Mouse (Mus musculus) right cerebral cortex, postnatal 25 days (tissue): ENCODE measurements at regions not wholly inside any gene's neighbourhood (a gene's known extent, or its start where the extent isn't known, plus 50 kb on each side); places are given as distances from the start of the nearest gene placed in this dataset.

Source experiments
- DNase-seq: peaks from one replicate; pipeline ENCODE4 v3.0.0; 2022

- DNase-seq, result no peak
Measured at GRCm38 (mm10) chr7:72753053-72753559, 446.7 kb upstream of the Mctp2 start.

GRCm38 (mm10) chr7:72762711-72763110, 456.3 kb upstream of the Mctp2 start:
- no peak for DNase-seq

DNA sequence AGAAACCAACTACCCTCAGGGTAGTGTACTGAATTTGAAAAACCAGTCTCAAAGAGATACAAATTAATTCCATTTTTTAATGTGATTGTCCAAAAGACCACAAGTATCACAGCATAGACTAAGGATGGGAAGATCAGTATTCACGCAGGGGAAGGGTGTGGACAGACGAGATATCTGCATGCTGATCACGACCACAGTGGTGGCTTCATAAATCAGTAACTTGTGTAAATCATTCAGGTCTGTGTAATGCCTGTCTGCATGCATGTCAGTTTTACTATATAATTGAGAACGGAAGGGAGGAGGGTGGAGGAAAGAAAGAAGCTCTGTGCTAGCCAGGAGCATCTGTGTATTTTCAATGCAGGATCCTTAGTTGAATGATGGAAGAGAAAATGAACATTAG, 462.3 kb upstream of the Mctp2 start:
- no peak for DNase-seq

GRCm38 (mm10) chr7:72774031-72774770, 467.8 kb upstream of the Mctp2 start:
- no peak for DNase-seq

- no peak for DNase-seq
Measured at GRCm38 (mm10) chr7:72774771-72775119, 468.3 kb upstream of the Mctp2 start.

DNA sequence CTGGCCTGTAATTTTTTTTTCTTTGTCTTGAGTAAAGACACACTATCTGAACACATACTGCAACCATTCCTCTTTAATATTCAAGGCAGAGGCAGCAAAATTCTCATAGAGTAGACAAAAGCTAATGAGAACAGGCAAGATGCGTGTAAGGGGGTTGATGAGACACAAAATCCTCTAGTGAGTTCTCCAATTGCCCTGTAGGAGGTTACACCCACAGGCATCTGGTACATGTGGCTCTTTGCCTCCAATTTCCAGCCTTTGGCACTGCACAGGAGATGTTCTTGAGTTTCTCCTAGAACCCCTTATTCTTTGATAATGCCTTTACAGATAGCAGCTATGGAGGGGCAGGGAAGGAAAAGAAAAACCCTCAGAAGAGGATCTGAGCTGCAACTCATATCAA, 480.9 kb upstream of the Mctp2 start:
- no peak for DNase-seq

DNA sequence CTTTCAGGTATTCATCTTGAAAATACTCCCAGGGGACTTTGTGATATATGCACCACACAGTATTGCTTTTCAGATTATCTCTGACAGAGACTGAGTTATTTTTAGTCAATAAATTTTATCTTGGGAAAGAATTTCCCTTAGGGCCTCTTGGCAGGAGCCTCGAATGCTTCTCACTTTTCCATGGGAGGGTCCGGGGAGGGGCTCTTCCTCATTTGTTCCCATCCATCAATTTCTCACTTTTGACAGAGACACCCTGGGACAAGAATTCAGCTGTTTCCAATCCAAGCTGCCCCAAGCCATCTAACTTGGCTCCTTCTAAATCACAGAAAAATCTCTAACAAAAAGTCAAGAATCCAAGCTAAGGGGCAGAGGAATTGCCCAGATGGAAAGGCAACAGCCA, 481.9 kb upstream of the Mctp2 start:
- no peak for DNase-seq

- no peak for DNase-seq
Measured at GRCm38 (mm10) chr7:72822142-72822541, 515.7 kb upstream of the Mctp2 start.

GRCm38 (mm10) chr7:72826597-72826996, 520.2 kb upstream of the Mctp2 start:
- DNase-seq, result no peak

DNA sequence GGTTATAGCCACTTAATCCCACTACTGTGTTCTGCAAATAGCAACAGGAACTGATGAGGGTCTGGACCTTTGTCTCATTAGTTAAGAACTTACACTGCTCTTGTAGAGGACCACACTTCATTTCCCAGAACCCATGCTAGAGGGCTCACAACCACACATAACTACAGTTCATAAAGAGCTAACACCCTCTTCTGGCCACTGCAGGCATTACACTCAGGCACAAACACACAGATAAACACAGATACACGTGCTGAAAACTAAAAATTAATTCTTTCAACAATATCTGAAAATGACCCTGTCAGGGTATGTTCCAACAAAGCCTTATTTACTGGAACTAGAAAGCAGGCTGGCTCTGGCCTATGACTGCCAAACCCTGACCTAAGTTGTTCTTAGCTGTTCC, 529.0 kb upstream of the Mctp2 start:
- no peak for DNase-seq

DNA sequence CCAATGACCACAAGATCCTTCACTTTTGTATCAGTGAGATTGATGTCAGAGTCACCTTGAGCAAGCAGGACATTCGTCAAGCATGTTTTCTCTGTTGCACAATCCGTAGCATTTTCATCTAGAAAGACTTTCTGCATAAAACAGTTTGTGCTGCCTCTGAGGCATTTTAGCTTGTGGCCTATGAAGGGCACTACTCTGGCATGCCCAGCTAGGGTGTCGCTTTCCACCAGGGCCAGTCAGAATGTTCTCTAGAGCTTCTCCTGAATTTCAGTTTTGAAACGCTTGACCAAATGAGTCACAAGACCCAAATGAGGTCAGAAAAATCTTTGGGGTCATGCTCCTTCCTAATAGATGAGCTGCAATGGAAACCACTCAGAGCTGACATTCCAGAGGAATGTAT, 529.6 kb upstream of the Mctp2 start:
- no peak for DNase-seq

DNA sequence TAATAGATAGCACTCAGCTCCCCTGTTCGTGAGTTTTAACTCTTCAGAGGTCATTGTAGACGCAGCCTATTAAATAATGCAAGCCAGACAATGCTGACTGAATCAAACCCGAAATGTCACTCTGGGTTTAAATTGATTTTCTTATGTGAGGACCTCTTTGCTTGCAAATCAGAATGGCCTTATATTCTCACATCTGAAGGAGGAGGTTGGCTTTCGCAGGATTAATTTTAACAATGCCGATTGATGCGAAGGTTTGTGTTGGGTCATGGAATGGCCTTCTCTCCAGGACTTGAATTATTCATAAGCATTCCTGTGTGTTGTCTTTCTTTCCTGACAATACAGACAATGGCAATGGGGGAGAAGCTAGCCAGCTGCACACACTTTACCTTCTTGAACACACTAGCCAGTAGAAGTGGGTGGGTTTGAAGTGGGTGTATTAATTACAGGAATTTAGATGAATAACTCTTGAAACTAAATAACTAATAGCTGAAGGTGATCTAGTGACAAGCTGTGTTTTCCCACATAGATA, 530.1 kb upstream of the Mctp2 start:
- DNase-seq, result no peak

GRCm38 (mm10) chr7:72837992-72838655, 531.7 kb upstream of the Mctp2 start:
- DNase-seq, result no peak

DNA sequence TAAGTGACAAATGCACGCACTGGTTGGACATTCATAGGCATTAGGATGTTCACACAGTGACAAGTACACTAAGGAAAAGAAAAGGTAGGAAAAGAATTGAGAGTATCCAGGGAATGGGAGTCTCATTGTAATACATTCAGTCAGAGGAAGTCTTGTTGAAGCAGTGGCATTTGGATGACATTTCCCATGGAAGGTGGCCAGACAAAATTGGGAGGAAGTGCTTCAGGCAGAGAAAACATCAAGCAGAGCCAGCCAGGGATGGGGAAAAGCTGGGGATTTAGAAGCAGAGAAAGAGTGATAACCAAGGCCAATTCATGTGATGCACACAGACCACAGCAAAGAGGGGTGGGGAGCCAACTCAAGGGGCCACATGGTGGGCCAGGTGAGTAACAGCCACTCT, 524.0 kb upstream of the Rgma start:
- DNase-seq, result no peak

- no peak for DNase-seq
Measured at GRCm38 (mm10) chr7:72854501-72855002, 520.8 kb upstream of the Rgma start.

DNA sequence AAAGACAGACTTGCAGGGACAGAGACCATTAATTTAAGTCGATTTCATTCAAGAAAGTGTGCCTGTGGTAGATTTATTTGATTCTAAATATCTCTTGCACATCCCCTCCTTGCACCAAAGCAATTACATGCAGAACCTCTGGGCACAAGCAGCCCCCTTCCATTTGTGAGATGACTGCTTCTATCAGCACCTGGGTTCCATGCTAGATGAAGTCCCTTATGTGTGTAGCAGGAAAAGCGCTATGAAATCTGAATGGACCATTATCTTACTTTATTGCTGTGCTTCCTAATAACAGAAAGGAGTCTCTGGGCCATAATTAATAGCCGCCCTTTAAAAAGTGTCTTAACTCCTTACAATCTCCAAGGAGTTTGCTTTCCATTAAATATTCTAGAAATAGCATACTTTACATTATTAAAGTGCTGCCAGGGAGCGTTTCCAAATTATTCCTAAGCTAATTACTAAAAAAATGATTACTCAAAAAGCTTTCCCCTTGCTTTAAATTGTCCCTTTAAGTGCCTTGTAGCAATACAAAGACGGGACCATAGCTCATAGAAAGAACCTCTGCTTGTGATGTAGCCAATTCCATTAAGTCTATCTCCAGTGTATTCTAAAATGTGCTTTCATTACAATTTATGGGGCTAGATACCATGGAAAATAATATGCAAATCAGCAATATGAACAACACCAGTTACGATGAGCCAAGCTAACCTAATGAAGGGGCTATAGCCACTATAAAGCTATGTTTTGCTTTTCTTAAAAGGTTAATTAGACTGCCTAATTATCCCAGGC, 508.1 kb upstream of the Rgma start:
- no peak for DNase-seq

DNA sequence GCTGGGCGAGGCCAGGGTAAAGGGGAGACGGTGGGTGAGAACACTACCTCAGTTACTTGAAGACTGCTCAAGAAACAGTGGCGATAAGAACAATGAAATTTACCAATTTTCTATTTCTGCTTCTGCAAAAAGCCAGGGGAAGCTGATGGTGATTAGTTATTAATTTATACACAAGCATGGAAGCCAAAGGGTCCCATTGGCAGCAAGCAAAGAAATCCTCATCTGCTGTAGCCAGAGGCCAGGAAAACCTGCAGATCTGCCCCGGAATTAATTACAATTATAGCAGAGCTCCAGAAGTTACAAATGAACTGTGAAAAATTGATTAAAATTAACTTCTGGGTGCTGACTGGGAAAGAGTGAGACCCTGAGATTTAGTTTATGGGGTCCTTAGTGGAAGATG, 506.2 kb upstream of the Rgma start:
- DNase-seq, result no peak

DNA sequence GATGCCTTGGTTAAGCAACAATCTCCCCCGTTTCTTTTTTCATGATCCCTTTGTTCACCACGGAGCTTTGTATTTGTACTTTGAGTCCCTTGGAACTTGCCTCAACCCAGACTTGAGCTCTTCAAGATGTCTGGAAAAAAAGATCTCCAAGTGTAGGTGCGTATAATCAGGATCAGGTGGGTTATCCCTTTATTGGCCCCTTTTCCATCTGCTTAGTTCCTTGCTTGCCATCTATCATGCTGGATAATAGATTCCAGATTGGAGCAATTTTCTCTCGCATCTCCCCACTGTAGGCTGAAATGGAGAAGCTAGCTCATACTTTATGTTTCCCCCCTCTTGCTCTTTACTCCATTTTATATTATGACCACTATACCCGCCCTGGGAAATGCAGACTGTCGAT, 474.5 kb upstream of the Rgma start:
- DNase-seq, result no peak

DNA sequence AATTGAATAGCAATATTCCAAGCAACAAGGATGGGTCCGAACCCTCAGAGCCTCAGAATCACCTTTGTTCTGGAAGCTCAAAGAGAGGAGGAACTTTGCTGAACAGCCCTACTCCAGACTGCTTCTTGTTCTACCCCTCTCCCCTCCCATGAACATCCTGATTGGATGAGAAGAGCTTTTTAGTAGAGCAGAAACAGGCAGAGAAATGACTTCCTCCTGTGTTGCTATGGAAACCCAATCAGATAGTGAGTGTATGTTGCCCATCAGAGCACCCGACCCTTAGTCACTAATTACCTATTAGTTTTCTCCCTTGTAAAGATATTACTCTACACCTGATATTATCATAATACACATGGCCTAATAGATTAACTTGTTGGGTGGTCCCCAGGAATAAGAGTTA, 469.4 kb upstream of the Rgma start:
- DNase-seq, result no peak

DNA sequence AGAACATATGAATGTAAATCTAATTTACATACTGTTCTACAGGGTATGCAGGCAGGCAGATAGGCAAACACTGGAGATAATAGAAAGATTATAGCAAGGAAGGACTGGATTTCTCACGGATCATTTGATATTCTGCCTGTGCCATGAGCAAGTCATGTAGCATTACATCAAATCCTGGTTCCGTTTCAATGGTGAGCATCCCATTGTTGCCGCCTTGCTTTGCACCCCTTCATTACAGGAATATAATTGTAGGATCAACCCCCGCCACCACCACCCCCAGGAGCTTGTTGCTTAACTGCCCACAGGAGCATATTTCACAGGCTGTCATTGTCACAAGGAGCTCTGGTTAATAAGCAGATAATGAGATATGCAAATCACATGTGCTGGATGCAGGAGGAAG, 468.8 kb upstream of the Rgma start:
- no peak for DNase-seq

- no peak for DNase-seq
Measured at GRCm38 (mm10) chr7:72926772-72927380, 448.4 kb upstream of the Rgma start.

DNA sequence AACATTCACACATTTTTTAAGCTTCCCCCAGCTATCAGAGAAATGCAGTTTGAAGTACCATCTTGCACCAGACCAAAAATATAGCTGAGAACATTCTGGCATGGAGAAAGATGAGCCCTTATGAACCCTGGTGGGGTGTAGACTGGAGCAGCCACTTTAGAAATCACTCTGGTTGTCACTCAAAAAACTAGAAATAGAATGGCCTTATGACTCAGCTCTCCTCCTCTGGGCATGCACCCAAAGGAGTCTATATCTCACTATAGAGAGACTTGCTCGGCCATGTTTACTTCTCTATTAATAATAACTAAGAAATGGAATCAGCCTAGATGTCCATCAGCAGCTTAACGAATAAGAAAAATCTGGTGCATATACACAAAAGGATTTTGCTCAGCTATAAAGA, 436.5 kb upstream of the Rgma start:
- no peak for DNase-seq

GRCm38 (mm10) chr7:72947531-72947930, 427.8 kb upstream of the Rgma start:
- no peak for DNase-seq
